In the genomic region with DNA sequence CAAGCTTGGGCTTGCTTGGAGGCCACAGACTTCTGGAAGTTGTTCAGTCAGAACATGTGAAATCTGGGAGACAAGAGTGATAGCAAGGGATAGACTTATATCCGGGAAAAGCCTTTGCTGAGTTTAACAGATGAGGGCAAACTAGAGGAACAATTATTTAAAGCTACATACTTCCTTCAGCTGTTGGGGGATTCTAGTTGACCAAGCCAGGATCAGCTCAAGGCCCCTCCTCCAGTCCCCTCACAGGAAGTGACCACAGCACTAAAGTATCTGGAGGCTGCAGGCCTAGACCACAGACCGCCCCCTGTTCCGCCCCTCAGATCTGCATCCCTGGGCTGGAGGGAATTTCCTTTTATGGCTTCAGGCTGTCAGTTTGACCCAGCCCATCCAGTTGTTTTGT, we compare ENCODE assay signal across 8 mouse cellular contexts. TPM values are rescaled to one million over a fixed set of nuclear protein-coding genes. Genes with fewer than 3 reads are reported as not detected.
A peak's percentile ranks its signal among the peaks of the same experiment; 100 is the strongest.
DNase-seq lines count a peak whose midpoint lies in the region; ATAC-seq lines count a peak whose summit lies in the region.

No protein-coding gene starts in this region.

- no peaks in the 10 kb centered on the region for H3K27me3 ChIP-seq in intestine, embryonic 14.5 days (replicated peaks; ENCODE audit: control insufficient read depth, insufficient read depth, low read length)
- no peaks in the 10 kb centered on the region for H3K27me3 ChIP-seq in liver, embryonic 15.5 days

- H3K4me1 ChIP-seq in intestine, embryonic 14.5 days (replicated peaks; ENCODE audit: control insufficient read depth, insufficient read depth, low read length): peaks cover 23% of the 10 kb centered on the region
- H3K4me1 ChIP-seq in liver, embryonic 15.5 days (replicated peaks): peaks cover 63% of the 10 kb centered on the region

- WGBS in intestine, embryonic 14.5 days: 3% methylated on average over 3 of the region's 3 CpGs
- WGBS in liver, embryonic 15.5 days (ENCODE audit: insufficient replicate concordance): 32% methylated on average over 3 of the region's 3 CpGs

- DNase-seq in urinary bladder, postnatal 25 days (ENCODE audit: low spot score): peak; percentile 49
- DNase-seq in urinary bladder, adult 2 months (ENCODE audit: low spot score): no peak
- peak; percentile 28 for DNase-seq in gastrocnemius, postnatal 10 days
- DNase-seq in intestine, embryonic 14.5 days (ENCODE audit: low spot score): peak; percentile 75
- DNase-seq in ovary, postnatal 14 days (ENCODE audit: low spot score): peak; percentile 29
- no peak for DNase-seq in thymus, postnatal 14 days
- no peak for DNase-seq in frontal cortex, postnatal 36 days (ENCODE audit: low spot score in 2 of 2)

- no peaks in the 10 kb centered on the region for H3K9me3 ChIP-seq in intestine, embryonic 14.5 days (ENCODE audit: control insufficient read depth, low read length)
- no peaks in the 10 kb centered on the region for H3K9me3 ChIP-seq in liver, embryonic 15.5 days (replicated peaks)

- H3K9ac ChIP-seq in intestine, embryonic 14.5 days (ENCODE audit: low read length): peak overlapping the region; percentile 35
- peak overlapping the region; percentile 33 for H3K9ac ChIP-seq in liver, embryonic 15.5 days

- peak; percentile 44; the same call in 1 of the 2 replicates for ATAC-seq in intestine, embryonic 14.5 days (replicated peaks; ENCODE audit: low FRiP score, low TSS enrichment, low read depth)
- no peak for ATAC-seq in liver, embryonic 15.5 days (ENCODE audit: insufficient read depth)

- H3K36me3 ChIP-seq in intestine, embryonic 14.5 days (ENCODE audit: control insufficient read depth, insufficient read depth, low read length): peaks cover 48% of the 10 kb centered on the region
- H3K36me3 ChIP-seq in liver, embryonic 15.5 days (replicated peaks): peaks cover 48% of the 10 kb centered on the region

- H3K4me2 ChIP-seq in intestine, embryonic 14.5 days (ENCODE audit: low read length): peak overlapping the region; percentile 73
- peak overlapping the region; percentile 95 for H3K4me2 ChIP-seq in liver, embryonic 15.5 days

- H3K4me3 ChIP-seq in intestine, embryonic 14.5 days (ENCODE audit: low read depth, low read length): peak overlapping the region; percentile 96
- H3K4me3 ChIP-seq in liver, embryonic 15.5 days (replicated peaks): peak overlapping the region; percentile 92

- peak overlapping the region; percentile 94 for H3K27ac ChIP-seq in intestine, embryonic 14.5 days (ENCODE audit: low read depth)
- peak overlapping the region; percentile 72 for H3K27ac ChIP-seq in liver, embryonic 15.5 days (replicated peaks)

RNA-seq across cellular contexts. Expression of a gene that starts 1.8 kb away (rescaled TPM):
- polyA plus RNA-seq in urinary bladder, adult 2 months (2012; rRNA removed): 17.0 and 17.1 TPM in 2 replicates
- total RNA-seq in gastrocnemius, postnatal 10 days (2021): 10 to 100 TPM in 1 of 2 experiments, 1 to 10 TPM in 1; 9.9 to 13.4 TPM
- 36.7 and 41.8 TPM in 2 replicates for polyA plus RNA-seq in intestine, embryonic 14.5 days (2014; fragmentation: Nextera tagmentation; extraction: Ambion mirVana)
- polyA plus RNA-seq in liver, embryonic 15.5 days (2015; fragmentation: Nextera tagmentation; extraction: Ambion mirVana): 10.7 and 12.6 TPM in 2 replicates

RNA-seq across cellular contexts. Expression of a gene that starts 2.6 kb away (rescaled TPM):
- 488 and 618 TPM in 2 replicates for polyA plus RNA-seq in urinary bladder, adult 2 months (2012; rRNA removed)
- total RNA-seq in gastrocnemius, postnatal 10 days (2021): 100 to 1,000 TPM; 107 to 128 TPM
- polyA plus RNA-seq in intestine, embryonic 14.5 days (2014; fragmentation: Nextera tagmentation; extraction: Ambion mirVana): 353 and 396 TPM in 2 replicates
- polyA plus RNA-seq in liver, embryonic 15.5 days (2015; fragmentation: Nextera tagmentation; extraction: Ambion mirVana): 120 and 127 TPM in 2 replicates

RNA-seq across cellular contexts. Expression of a gene that starts 5.2 kb away (rescaled TPM):
- polyA plus RNA-seq in urinary bladder, adult 2 months (2012; rRNA removed): 150 and 171 TPM in 2 replicates
- total RNA-seq in gastrocnemius, postnatal 10 days (2021): 10 to 100 TPM; 79.2 to 81.7 TPM
- polyA plus RNA-seq in intestine, embryonic 14.5 days (2014; fragmentation: Nextera tagmentation; extraction: Ambion mirVana): 163 and 185 TPM in 2 replicates
- 110 and 117 TPM in 2 replicates for polyA plus RNA-seq in liver, embryonic 15.5 days (2015; fragmentation: Nextera tagmentation; extraction: Ambion mirVana)

RNA-seq across cellular contexts. Expression of a gene that starts 13.1 kb away (rescaled TPM):
- polyA plus RNA-seq in urinary bladder, adult 2 months (2012; rRNA removed): 130 and 144 TPM in 2 replicates
- total RNA-seq in gastrocnemius, postnatal 10 days (2021): 10 to 100 TPM; 29.5 to 30.0 TPM
- 74.1 and 85.8 TPM in 2 replicates for polyA plus RNA-seq in intestine, embryonic 14.5 days (2014; fragmentation: Nextera tagmentation; extraction: Ambion mirVana)
- polyA plus RNA-seq in liver, embryonic 15.5 days (2015; fragmentation: Nextera tagmentation; extraction: Ambion mirVana): 59.4 and 62.5 TPM in 2 replicates

RNA-seq across cellular contexts. Expression of a gene that starts 48.5 kb away (rescaled TPM):
- 4.4 and 7.4 TPM in 2 replicates for polyA plus RNA-seq in urinary bladder, adult 2 months (2012; rRNA removed)
- 10 to 100 TPM; 17.9 to 27.1 TPM for total RNA-seq in gastrocnemius, postnatal 10 days (2021)
- polyA plus RNA-seq in intestine, embryonic 14.5 days (2014; fragmentation: Nextera tagmentation; extraction: Ambion mirVana): 17.5 and 18.7 TPM in 2 replicates
- 0.76 and 0.82 TPM in 2 replicates for polyA plus RNA-seq in liver, embryonic 15.5 days (2015; fragmentation: Nextera tagmentation; extraction: Ambion mirVana)

Comparison
In these comparisons a context has a peak if more than half of its experiments do, and no peak if none do; other contexts are left out.
1. DNase-seq: peak in urinary bladder, postnatal 25 days (single experiment), gastrocnemius, postnatal 10 days (single experiment), intestine, embryonic 14.5 days (single experiment) and ovary, postnatal 14 days (single experiment); none in urinary bladder, adult 2 months (single experiment), thymus, postnatal 14 days (single experiment) and frontal cortex, postnatal 36 days (0 of 2).